Mouse (Mus musculus) right cerebral cortex, postnatal 4 days (tissue): ENCODE data around the gene Cyp4a31.
"Not testable (repeated sequence)": the region's sequence is repeated elsewhere in the genome, so short reads cannot be mapped to it uniquely, and the experiment has no call there.

ENCODE experiments used
- DNase-seq: peaks from one replicate; pipeline ENCODE4 v3.0.0-alpha.2; 2022

Gene Cyp4a31

DNA sequence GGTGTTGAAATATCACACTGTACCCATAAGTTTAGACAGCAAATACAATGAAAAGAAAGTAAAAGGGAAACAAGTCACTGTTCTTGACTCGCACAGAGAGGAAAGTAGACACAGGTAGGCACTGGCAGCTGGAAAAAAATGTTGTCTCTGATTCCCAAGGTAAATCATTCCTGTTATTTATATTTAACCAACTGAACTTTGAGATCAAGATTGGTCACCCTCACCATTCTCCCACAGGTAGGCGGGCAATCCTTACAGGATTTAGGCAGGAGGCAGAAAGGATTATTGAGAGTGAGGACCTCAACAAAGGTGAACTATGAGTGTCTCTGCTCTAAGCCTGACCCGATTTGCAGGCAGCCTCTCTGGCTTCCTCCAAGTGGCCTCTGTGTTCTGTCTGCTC lies at the start of gene Cyp4a31:
Cyp4a31 (plus strand) TSS at position 249 of the 400 bp plus-strand sequence.
- no peak for DNase-seq

DNA sequence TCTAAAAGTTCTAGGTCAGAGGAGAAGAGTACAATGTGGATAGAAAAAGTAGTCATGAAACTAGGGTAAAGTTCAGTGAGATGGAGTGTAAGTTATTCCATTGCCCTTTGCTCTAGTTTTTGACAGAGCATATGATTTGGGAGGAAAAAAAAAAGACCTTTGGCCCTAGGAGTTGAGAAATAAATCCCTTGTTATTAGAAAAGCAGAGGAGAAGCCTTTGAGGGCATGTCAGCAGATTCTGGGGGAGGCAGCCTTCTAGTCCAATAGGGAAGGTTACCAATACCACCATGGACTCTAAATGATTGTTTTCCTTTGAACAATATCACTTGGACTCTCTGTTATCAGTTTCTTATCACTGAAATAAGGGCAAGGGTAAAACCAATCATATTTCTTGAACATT lies 49.5 kb upstream of the Cyp4a31 start:
- DNase-seq, result not testable (repeated sequence)

DNA sequence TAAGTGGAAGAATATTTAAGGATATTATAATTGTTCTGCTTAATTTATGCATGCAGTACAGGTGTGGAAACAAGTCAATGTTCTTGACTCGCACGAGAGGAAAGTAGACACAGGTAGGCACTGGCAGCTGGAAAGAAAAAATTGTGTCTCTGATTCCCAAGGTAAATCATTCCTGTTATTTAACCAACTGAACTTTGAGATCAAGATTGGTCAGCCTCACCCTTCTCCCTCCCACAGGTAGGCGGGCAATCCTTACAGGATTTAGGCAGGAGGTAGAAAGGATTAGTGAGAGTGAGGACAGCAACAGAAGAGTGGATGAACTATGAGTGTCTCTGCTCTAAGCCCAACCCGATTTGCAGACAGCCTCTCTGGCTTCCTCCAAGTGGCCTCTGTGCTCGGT lies 45.4 kb upstream of the Cyp4a31 start, which contains the start of gene Cyp4a10:
Cyp4a10 (plus strand) TSS at position 265 of the 400 bp plus-strand sequence.
- DNase-seq, result not testable (repeated sequence)

DNA sequence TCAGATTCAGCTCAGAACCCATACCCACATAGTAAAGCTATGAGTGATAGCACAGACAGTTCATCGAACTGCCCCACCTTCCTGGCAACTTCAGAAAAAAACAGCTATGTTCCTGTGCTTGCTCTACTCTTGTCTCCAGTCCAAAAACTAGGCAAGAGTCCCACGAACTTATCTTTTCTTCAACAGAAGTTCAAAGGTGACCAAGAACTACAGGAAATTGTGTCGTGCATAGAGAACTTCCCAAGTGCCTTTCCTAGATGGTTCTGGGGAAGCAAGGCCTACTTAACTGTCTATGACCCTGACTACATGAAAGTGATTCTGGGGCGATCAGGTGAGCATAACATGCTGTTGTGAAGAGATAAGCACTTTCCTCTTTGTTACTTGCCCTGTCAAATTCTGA lies 44.0 kb upstream of the Cyp4a31 start:
- no peak for DNase-seq

DNA sequence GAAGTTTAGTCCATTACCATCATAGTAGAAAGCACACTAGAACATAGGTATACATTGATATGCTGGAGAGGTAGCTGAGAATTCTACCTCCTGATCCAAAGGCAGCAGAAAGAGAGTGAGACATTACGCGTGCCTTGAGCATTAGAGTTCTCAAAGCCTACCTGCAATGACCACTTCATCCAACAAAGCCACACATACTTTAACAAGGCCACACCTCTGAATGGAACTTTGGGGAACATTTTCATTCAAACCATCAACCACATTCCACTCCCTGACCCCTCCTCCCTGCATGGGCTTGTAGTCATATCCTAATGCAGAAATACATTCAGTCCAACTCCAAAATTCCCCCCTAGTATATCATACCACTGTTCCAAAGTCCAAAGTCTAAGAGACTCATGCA lies 41.7 kb upstream of the Cyp4a31 start:
- DNase-seq, result no peak

DNA sequence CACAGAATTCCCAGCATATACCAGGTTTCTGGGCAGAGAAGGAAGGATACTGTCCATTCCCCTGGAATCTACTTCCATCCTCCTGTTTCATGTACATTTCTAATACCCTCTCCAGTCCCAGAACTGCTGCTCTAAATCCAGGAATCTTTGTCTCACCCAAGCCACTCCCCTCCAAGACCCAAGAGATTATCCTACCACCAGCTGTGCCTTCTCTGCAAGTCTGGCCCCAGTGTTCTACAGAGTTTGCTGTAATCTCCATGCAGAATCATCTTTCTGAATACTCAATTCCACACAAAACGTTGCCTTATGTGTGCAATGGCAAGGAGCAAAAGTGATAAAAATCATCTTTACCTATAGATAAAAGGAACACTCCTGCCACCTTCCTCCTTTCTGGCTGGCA lies 18.3 kb upstream of the Cyp4a31 start:
- DNase-seq, result no peak

DNA sequence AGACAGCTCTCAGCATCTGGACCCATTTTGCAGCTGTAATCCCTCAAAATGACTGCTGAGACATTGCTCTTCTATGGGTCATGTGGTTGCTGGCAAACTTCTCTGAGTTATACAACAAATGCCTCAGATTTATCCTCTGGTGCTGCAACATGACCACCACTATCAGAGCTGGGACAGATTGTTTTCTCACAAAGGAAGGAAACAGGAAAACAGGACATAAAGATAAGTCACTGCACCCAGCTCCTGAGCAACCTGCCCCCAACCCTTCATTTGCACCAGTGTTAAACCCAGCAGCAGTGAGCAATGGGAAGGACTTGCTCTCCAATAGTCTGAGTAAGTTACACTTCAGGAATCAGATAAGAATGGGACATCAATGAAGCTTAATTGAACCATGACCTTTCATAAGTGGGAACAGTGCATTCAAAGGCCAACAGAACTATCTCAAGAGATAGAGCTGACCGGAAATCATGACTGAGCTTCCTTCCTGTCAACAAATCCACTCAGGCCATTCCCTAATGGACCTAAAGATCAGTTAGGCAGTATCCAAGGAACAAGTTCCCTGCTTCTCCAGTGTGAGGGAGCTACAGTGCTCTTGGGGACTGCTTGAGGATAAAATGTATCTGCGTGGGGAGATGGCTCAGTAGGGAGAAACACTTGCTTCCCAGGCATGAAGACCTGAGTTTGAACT lies 17.2 kb upstream of the Cyp4a31 start:
- no peak for DNase-seq

DNA sequence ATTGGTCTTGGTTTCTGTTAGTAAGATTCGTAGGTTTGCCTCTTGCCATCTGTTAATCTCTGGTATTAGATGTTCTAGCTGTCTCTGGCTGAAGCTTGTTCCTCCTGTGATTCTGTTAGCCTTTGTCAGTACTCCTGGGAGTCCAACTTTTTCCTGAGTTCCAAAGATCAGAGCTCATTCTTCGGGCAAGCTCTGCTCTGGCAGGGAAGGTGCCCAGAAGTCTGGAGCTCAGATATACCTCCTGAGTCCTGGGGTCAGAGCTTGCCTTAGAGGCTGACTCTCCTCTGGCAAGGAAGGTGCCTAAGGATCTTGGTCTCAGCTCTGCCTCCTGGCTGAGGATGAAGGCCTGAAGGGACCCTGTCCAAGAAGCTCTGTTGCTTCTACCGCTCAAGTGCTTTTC lies 10.7 kb upstream of the Cyp4a31 start:
- no peak for DNase-seq

DNA sequence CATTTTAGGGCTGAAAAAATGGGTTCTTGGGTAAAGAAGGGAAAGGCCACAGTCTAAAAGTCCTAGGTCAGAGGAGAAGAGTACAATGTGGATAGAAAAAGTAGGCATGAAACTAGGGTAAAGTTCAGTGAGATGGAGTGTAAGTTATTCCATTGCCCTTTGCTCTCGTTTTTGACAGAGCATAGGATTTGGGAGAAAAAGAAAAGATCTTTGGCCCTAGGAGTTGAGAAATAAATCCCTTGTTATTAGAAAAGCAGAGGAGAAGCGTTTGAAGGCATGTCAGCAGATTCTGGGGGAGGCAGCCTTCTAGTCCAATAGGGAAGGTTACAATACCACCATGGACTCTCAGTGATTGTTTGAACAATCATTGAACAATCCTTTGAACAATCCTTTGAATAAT lies 7.9 kb upstream of the Cyp4a31 start:
- no peak for DNase-seq

DNA sequence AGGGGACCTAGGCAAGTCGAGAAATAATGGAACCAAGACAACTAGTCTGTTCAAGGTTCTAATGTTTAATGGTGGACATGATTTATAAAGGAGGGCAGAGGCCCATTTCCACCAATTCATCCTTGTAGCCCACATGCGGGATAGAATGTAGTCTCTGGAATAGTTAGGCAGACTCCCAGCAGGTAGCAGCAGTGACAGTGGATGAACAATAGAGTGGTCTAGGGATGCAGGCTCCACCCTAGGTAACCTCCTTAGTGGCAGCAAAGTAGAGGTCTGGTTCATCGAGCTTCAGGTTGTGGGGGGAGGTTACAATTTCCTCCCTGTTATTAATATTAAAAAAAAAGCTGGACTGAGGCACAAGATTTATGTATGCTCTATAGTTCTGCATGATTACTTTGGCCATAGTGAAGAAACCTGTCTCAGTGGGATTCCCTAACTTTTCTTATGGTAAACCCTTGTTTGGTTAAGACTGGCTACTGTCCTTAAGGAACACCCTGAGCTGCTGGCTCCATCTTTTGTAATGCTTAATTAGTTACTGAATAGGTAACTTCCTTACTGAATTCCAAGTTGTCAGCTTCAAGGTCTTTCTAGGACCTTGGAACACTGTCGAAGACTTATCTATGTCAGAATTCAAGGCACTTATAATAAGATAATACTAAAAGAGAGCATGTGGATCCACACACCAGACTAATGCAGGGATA lies 5.4 kb upstream of the Cyp4a31 start:
- DNase-seq, result no peak

DNA sequence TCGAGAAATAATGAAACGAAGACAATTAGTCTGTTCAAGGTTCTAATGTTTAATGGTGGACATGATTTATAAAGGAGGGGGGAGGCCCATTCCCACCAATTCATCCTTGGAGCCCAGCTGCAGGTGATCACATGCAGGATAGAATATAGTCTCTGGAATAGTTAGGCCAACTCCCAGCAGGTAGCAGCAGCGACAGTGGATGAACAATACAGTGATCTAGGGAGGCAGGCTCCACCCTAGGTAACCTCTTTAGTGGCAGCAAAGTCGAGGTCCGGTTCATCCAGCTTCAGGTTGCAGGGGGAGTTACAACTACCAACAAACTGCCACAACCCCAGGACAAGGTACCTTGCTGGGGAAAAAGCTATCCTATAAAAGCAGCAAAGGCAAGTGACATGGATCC lies 2.2 kb upstream of the Cyp4a31 start:
- DNase-seq, result not testable (repeated sequence)

DNA sequence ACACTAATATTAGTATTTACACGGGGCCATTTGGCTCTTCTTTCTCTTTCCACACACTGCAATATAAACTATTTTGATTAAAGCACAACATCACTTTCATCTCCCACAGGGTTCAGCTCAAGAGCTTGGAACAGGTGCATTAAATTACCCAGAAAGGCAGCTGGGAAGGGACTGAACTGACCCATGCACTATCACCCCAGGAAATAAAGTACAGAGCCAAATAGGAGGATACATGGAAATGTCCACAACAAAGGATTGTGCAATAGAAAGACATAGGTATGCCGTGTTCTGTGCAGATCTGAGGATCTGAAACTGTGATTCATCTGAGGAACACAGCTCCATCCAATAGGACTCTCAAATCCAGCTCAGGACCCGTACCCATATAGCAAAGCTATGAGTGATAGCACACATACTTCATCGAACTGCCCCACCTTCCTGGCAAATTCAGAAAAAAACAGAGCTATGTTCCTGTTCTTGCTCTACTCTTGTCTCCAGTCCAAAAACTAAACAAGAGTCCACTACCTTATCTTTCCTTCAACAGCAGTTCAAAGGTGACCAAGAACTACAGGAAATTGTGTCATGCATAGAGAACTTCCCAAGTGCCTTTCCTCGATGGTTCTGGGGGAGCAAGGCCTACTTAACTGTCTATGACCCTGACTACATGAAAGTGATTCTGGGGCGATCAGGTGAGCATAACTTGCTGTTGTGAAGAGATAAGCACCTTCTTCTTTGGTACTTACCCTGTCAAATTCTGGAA lies 1.2 kb downstream of the Cyp4a31 start:
- DNase-seq, result not testable (repeated sequence)

DNA sequence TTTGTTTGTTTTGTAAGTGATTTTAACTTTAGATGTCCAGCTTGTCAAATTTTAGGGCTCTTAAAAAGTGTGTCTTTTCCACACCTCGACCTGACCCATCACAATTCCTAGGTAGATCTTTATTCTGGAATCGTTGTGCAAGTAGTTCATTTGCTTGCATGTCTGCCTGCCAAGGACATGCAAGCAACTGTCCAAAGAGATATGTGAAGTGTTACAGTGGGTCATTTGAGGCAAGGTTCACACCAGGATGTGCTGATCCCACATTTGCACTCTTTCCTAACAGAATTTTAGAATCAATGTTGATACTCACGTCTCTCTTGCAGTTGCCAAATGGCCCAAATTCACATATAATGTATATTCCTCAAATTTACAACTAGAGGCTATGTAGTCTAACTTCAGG lies 11.8 kb downstream of the Cyp4a31 start:
- no peak for DNase-seq

DNA sequence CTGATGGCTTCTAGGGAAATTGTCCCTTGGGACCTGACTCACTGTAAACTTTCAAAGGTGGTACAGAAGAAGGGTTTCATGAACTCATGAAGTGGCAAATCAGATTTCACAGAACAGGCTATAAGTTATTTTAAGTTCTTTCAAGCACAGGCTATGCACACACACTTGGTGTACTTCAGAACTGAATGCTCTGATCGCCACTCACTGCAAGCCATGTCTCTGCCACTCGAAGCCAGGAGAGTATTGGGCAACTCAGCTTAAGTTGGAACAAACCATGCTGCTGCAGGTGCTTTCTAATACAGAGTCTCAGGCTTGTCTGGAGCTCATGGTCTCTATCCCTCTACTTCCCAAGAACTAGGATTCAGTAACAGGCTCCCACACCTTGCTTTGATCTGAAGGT lies 12.3 kb downstream of the Cyp4a31 start:
- DNase-seq, result no peak

DNA sequence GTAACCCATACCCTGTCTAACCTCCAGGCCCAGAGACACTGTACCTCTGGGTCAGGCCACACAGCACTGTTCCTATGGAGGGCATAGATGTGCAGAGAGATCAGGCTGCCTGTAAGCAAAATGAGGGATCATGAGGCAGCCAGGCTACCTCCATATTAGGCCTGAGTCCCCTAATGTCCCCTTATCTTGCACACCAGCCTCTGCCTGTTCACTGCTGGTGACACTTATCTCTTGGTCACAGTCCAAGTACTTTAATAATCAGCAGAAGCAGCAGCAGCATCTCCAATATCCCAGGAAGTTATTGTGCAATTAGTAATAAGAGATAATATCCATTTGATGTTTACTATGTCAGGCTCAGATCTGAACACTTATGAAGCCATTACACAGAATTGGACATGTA lies 19.6 kb downstream of the Cyp4a31 start:
- DNase-seq, result no peak

DNA sequence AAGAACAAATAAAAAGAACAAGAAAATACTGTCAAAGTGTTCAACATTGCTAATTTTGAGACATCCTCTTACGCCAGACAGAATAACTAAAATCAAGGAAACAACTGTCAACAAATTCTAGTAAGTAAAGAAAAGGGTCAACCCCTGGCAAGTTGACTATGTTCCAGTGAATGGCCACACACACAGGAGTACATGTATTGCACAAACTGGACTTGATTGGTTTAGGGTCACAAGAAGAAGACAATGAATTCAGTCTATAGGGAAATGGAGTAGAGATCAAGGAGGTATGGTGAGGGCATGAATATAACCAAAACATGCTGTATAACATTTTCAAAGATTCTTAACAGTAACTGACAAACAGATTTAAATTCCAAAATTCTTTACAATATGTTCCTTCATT lies 32.9 kb downstream of the Cyp4a31 start:
- DNase-seq, result no peak

DNA sequence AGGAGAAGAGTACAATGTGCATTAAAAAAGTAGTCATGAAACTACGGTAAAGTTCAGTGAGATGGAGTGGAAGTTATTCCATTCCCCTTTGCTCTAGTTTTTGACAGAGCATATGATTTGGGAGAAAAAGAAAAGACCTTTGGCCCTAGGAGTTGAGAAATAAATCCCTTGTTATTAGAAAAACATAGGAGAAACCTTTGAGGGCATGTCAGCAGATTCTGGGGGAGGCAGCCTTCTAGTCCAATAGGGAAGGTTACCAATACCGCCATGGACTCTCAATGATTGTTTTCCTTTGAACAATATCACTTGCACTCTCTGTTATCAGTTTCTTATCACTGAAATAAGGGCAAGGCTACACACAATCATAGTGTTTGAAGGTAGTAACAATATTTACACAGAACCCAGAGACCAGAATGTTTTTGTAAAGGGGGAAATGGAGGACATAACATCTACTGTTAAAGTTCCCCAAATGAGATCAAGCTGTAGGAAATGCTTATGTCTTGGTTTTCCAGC lies 33.4 kb downstream of the Cyp4a31 start:
- no peak for DNase-seq

DNA sequence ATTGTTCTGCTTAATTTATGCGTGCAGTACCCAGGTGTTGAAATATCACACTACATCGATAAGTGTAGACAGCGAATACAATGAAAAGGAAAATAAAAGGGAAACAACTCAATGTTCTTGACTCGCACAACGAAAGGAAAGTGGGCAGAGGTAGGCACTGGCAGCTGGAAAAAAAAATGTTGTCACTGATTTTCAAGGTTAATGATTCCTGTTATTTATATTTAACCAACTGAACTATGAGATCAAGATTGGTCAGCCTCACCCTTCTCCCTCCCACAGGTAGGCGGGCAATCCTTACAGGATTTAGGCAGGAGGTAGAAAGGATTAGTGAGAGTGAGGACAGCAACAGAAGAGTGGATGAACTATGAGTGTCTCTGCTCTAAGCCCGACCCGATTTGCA lies 37.2 kb downstream of the Cyp4a31 start, which contains the start of gene Cyp4a32:
Cyp4a32 (plus strand) TSS at position 359 of the 400 bp plus-strand sequence.
- not testable (repeated sequence) for DNase-seq

DNA sequence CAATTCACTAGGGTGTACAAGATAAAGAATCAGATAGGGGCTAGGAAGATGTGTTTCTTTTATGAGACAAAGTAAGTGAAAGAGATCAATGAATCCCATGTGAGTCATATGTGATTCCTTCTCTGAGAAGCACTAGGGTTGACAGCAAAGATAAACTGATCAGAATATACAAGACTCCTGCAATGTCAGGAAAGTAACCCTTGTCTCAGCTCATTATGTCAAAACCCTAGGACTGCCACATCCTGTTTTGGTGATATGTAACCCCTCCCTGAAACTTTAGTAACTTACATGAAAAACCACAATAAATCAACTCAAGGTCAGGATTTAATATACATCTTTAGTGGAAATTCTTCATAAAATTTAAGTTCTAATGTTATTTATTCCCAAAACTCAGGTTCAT lies 50.6 kb downstream of the Cyp4a31 start:
- no peak for DNase-seq

DNA sequence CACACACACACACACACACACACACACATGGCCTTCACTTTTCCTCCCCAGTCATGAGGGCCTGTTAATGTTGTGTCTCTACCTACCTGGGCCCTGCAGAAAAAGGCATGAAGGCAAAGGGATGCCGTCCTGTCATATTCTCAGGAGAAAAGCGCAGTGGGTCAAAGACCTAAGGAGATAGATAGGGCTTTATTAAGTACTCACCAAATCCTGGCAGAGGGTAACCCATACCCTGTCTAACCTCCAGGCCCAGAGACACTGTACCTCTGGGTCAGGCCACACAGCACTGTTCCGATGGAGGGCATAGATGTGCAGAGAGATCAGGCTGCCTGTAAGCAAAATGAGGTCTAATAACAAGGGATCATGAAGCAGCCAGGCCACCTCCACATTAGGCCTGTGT lies 62.1 kb downstream of the Cyp4a31 start:
- not testable (repeated sequence) for DNase-seq
